Mouse (Mus musculus) heart, postnatal 0 days (tissue): ENCODE measurements around the gene Srpk3.

Source experiments
- CTCF ChIP-seq: IDR thresholded peaks from 2 replicates; pipeline ENCODE4 v1.5.1; 2016; ENCODE audit warnings: antibody characterized with exemption, control low read depth, low read depth
- EP300 ChIP-seq: IDR thresholded peaks from 2 replicates; pipeline ENCODE4 v1.6.1; 2016; ENCODE audit warnings: antibody characterized with exemption, low read depth

DNA sequence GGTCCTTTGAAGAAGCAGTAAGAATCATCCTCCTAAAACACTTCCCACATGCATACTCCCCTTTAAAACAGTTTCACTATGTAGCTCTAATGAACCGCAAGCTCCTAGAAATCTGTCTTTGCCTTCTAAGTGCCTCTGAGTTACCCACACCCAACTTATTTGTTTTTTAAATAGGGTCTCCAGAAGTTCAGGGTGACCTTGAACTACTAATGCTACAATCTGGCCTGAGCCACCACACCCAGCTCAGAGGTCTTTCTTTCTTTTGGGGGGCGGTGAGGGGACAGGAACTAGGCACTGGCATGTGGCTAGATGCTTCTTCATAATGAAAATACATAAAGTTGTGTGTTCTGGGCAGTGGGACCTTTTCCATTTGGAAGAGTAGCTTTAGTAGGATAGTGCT lies 23.3 kb downstream of the Srpk3 start:
- TF ChIP-seq CTCF (no peak), EP300 (no peak)
